16 mouse cellular contexts compared by ENCODE assay signal in genomic region chr4:139276411-139276810, GRCm38 (mm10).
"Had no signal": no experiment of that assay in that cellular context is flagged by ENCODE, and none has a peak within 500 bp of the region (broad histone marks: within the 10 kb centered on the region; RNA-seq: fewer than 3 reads in every experiment).

No protein-coding gene starts in this region.

- H3K27ac ChIP-seq: layer of hippocampus, adult 2 months; liver, embryonic 13.5 days; neural tube, embryonic 12.5 days; stomach, embryonic 15.5 days had no signal

- H3K4me2 ChIP-seq: liver, embryonic 13.5 days; neural tube, embryonic 12.5 days; stomach, embryonic 15.5 days had no signal

- H3K4me3 ChIP-seq: layer of hippocampus, adult 2 months; liver, embryonic 13.5 days; neural tube, embryonic 12.5 days; stomach, embryonic 15.5 days had no signal

- H3K9ac ChIP-seq: liver, embryonic 13.5 days; liver, postnatal 0 days; neural tube, embryonic 12.5 days; stomach, embryonic 15.5 days had no signal

- ATAC-seq: liver, postnatal 0 days; lung, postnatal 0 days had no signal

- DNase-seq: kidney, adult 9 months; kidney, postnatal 10 days; kidney, postnatal 4 days; liver; liver, embryonic 13.5 days; liver, postnatal 0 days; lung, postnatal 36 days; midbrain, embryonic 14.5 days; retina, postnatal 1 day; right cerebral cortex, postnatal 4 days; spleen, adult 18-20 months; thymus, postnatal 4 days had no signal

- H3K27me3 ChIP-seq: liver, embryonic 13.5 days; neural tube, embryonic 12.5 days; stomach, embryonic 15.5 days had no signal

- H3K9me3 ChIP-seq: liver, embryonic 13.5 days; neural tube, embryonic 12.5 days; stomach, embryonic 15.5 days had no signal

- H3K4me1 ChIP-seq: liver, embryonic 13.5 days; stomach, embryonic 15.5 days had no signal
